Mouse (Mus musculus): ENCODE measurements around the gene Grrp1. TPM values are rescaled to one million over a fixed set of nuclear protein-coding genes. Genes with fewer than 3 reads are reported as not detected.
"Not testable (repeated sequence)": the region's sequence is repeated elsewhere in the genome, so short reads cannot be mapped to it uniquely, and the experiment has no call there.

Gene Grrp1
- total and polyA plus RNA-seq, 2 experiments from 2014 or later: 18.3 TPM

DNA sequence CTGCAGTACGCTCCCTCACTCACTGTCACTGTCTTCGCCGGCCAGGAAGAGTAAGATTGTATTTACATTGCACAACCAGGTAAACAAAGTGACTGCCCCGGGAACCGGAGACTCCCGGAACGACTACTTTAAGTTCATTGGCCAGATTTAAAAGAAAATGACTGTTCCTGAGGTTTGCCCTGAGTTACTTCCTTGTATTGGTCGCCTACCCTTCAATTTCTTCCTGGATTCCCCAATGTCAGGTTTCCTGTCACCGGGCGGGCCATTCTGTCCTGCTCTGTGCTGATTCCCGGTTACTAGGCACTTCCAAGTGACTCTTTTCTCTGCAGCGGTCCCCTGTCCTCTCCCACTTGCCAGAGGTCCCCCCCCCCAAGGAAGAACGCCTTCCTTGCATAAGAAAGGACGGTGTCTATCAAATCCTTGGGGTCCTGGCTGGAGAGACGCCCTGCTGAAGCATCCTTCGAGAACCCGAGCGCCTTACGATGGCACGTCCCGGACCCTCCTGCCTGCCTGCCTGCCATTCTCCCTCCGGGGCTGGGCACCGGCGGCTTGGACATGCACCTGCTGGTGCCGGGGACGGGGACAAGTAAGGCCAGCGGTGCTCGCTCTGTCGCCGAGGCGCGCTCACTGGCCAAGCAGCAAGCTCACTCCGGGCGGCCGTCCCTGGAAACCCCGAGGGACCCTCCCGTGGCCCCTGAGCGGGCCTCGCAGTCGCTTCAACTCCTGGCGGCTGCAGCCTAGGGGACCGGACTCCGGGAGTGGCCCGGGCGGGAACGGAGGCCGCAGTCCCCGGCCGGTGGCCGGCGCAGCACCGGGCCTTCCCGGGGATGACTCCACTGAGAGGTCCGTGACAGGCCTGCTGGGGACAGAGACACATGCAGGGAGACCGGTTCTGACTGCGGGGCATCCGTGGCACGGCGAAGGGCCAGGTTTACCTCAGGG, 32.6 kb upstream of the Grrp1 start:
- TF ChIP-seq CTCF (IDR thresholded peaks at IDR 0.05; ENCODE audit: low read depth): no peak
- Histone ChIP-seq H3K4me2 (ENCODE audit: low read depth) (peak overlapping the region; percentile 74), H3K4me1 (ENCODE audit: insufficient read depth) (peaks cover 12% of the 10 kb centered on the region; the same call in 1 of the 2 replicates), H3K9me3 (ENCODE audit: low read length) (no peaks in the 10 kb centered on the region), H3K27ac (ENCODE audit: low read depth, low read length) (peak overlapping the region; percentile 100), H3K36me3 (ENCODE audit: insufficient read depth) (peaks cover 10% of the 10 kb centered on the region; the same call in 1 of the 2 replicates), H3K4me3 (ENCODE audit: low read depth, low read length) (peak overlapping the region; percentile 89), H3K9ac (peak overlapping the region; percentile 99), H3K27me3 (ENCODE audit: insufficient read depth, low read length) (no peaks in the 10 kb centered on the region)
- DNase-seq (no peak), ATAC-seq (peak; percentile 32)
- WGBS: 3% methylated on average over 59 of the region's 59 CpGs

- WGBS: 93% methylated on average over 2 of the region's 2 CpGs
- Histone ChIP-seq H3K4me2 (ENCODE audit: low read depth) (no peak overlapping the region), H3K27ac (ENCODE audit: low read depth, low read length) (no peak overlapping the region), H3K9me3 (ENCODE audit: low read length) (no peaks in the 10 kb centered on the region), H3K4me3 (ENCODE audit: low read depth, low read length) (no peak overlapping the region), H3K4me1 (ENCODE audit: insufficient read depth) (peaks cover 12% of the 10 kb centered on the region; the same call in 1 of the 2 replicates), H3K9ac (no peak overlapping the region), H3K36me3 (ENCODE audit: insufficient read depth) (peaks cover 17% of the 10 kb centered on the region; the same call in 1 of the 2 replicates), H3K27me3 (ENCODE audit: insufficient read depth, low read length) (no peaks in the 10 kb centered on the region)
- no peak for ATAC-seq
- no peak for DNase-seq
- no peak for TF ChIP-seq CTCF (IDR thresholded peaks at IDR 0.05; ENCODE audit: low read depth)
Measured at GRCm38 (mm10) chr4:134284942-134285341, 31.0 kb upstream of the Grrp1 start.

GRCm38 (mm10) chr4:134273417-134274345, 19.8 kb upstream of the Grrp1 start:
- Histone ChIP-seq H3K36me3 (ENCODE audit: insufficient read depth) (peaks cover 20% of the 10 kb centered on the region), H3K4me1 (ENCODE audit: insufficient read depth) (no peaks in the 10 kb centered on the region), H3K4me3 (ENCODE audit: low read depth, low read length) (no peak overlapping the region), H3K9ac (no peak overlapping the region), H3K27ac (ENCODE audit: low read depth, low read length) (no peak overlapping the region), H3K27me3 (ENCODE audit: insufficient read depth, low read length) (no peaks in the 10 kb centered on the region), H3K4me2 (ENCODE audit: low read depth) (no peak overlapping the region), H3K9me3 (ENCODE audit: low read length) (no peaks in the 10 kb centered on the region)
- 8% methylated on average over 14 of the region's 14 CpGs for WGBS
- DNase-seq (no peak), ATAC-seq (no peak)
- TF ChIP-seq CTCF (IDR thresholded peaks at IDR 0.05; ENCODE audit: low read depth): no peak

DNA sequence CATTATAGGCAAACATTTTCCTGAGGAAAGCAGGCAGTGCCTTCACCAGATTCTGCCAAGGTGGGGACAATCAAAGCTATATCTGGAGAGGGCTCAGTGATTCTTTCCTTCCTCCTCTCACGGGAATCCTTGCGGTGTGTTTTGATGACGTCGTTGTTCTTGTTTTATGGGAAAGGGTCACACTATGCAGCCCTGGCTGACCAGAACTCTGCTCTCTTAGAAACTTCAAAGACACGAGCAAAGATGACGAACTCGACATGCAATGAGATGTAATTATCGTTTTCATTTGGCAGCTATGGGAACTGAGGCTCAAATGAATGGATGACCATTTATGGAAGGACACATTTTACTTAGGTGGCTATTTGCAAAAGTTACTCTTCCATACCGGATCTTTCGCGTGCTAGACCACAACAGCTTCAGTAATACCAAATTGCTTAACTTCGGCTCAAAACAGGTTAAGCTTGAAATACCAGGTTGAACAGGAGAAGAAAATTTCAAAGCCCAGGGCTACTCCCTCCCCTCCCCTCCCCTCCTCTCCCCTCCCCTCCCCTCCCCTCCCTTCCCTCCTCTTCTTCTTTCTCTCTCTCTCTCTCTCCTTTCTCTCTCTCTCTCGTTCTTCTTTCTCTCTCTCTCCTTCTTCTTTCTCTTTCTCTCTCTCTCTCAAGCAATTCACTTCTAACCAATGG, 19.0 kb upstream of the Grrp1 start:
- 36% methylated on average over 13 of the region's 13 CpGs for WGBS
- H3K4me2 ChIP-seq (ENCODE audit: low read depth): no peak overlapping the region

DNA sequence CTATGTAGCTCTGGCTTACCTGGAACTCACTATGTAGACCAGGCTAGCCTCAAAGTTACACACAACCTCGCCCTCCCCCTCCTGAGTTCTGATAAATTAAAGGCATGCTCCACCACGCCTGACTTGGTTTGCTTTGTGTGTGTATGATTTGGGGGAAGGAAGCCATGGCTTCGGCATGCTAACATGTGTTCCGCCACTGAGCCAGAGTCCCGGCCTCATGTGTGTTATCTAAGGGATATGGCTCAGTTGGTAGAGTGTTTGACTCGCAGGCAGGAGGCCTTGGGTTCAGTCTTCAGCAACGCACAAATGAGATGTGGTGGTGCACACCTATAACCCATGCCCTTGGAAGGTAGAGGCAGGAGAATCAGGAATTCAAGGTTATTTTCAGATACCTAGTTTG, 18.1 kb upstream of the Grrp1 start:
- no peaks in the 10 kb centered on the region for H3K4me1 ChIP-seq (ENCODE audit: insufficient read depth)
- DNase-seq (no peak), ATAC-seq (no peak)
- H3K9ac ChIP-seq: no peak overlapping the region
- H3K9me3 ChIP-seq (ENCODE audit: low read length): no peaks in the 10 kb centered on the region
- 82% methylated on average over 7 of the region's 7 CpGs for WGBS
- no peak overlapping the region for H3K4me3 ChIP-seq (ENCODE audit: low read depth, low read length)
- no peak overlapping the region for H3K4me2 ChIP-seq (ENCODE audit: low read depth)
- no peak for TF ChIP-seq CTCF (IDR thresholded peaks at IDR 0.05; ENCODE audit: low read depth)
- H3K36me3 ChIP-seq (ENCODE audit: insufficient read depth): peaks cover 8% of the 10 kb centered on the region
- no peak overlapping the region for H3K27ac ChIP-seq (ENCODE audit: low read depth, low read length)
- no peaks in the 10 kb centered on the region for H3K27me3 ChIP-seq (ENCODE audit: insufficient read depth, low read length)

More for the DNA sequence above, 19.0 kb upstream of the Grrp1 start:
- Histone ChIP-seq H3K9me3 (ENCODE audit: low read length) (no peaks in the 10 kb centered on the region), H3K27ac (ENCODE audit: low read depth, low read length) (no peak overlapping the region), H3K27me3 (ENCODE audit: insufficient read depth, low read length) (no peaks in the 10 kb centered on the region), H3K4me3 (ENCODE audit: low read depth, low read length) (no peak overlapping the region), H3K4me1 (ENCODE audit: insufficient read depth) (no peaks in the 10 kb centered on the region), H3K36me3 (ENCODE audit: insufficient read depth) (peaks cover 15% of the 10 kb centered on the region), H3K9ac (no peak overlapping the region)
- TF ChIP-seq CTCF (IDR thresholded peaks at IDR 0.05; ENCODE audit: low read depth): no peak
- no peak for ATAC-seq
- no peak for DNase-seq

DNA sequence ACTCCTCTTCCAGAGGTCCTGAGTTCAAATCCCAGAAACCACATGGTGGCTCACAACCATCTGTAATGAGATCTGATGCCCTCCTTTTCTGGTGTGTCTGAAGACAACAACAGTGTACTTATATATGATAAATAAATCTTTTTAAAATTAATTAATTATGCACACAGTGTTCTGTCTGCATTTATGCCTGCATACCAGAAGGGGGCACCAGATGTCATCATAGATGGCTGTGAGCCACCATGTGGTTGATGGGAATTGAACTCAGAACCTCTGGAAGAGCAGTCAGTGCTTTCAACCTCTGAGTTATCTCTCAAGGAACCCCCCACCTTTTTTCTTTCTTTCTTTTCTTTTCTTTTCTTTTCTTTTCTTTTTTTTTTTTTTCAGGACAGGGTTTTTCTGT, 15.7 kb upstream of the Grrp1 start:
- not testable (repeated sequence) for H3K9me3 ChIP-seq (ENCODE audit: low read length); H3K27me3 ChIP-seq (ENCODE audit: insufficient read depth, low read length); ATAC-seq; H3K36me3 ChIP-seq (ENCODE audit: insufficient read depth); H3K9ac ChIP-seq; H3K27ac ChIP-seq (ENCODE audit: low read depth, low read length); H3K4me2 ChIP-seq (ENCODE audit: low read depth); DNase-seq; H3K4me3 ChIP-seq (ENCODE audit: low read depth, low read length); H3K4me1 ChIP-seq (ENCODE audit: insufficient read depth)

Data from forebrain, postnatal 0 days (tissue).